Mouse (Mus musculus) hindbrain, embryonic 10.5 days (tissue): ENCODE measurements at regions not wholly inside any gene's neighbourhood (a gene's known extent, or its start where the extent isn't known, plus 50 kb on each side); places are given as distances from the start of the nearest gene placed in this dataset.

Source experiments
- DNase-seq: peaks from one replicate; pipeline ENCODE4 v3.0.0-alpha.2; 2017; ENCODE audit warnings: low spot score
- H3K27ac ChIP-seq: fragments of 300-500 bp; sonication (generic); 2 replicates; pipeline ENCODE4 v1.5.1; 2016; ENCODE audit warnings: mild to moderate bottlenecking, moderate library complexity
- H3K27me3 ChIP-seq: fragments of 300-500 bp; sonication (generic); 2 replicates; pipeline ENCODE4 v1.6.1; 2016; ENCODE audit warnings: mild to moderate bottlenecking; ENCODE audit not compliant: poor library complexity, insufficient read depth, severe bottlenecking
- H3K36me3 ChIP-seq: fragments of 300-500 bp; sonication (generic); 2 replicates; pipeline ENCODE4 v1.6.1; 2016; ENCODE audit warnings: mild to moderate bottlenecking, moderate library complexity
- H3K4me1 ChIP-seq: fragments of 300-500 bp; sonication (generic); replicated peaks from 2 replicates; pipeline ENCODE4 v1.6.1; 2016; ENCODE audit warnings: mild to moderate bottlenecking
- H3K4me3 ChIP-seq: fragments of 300-500 bp; sonication (generic); 2 replicates; pipeline ENCODE4 v1.5.1; 2016; ENCODE audit warnings: mild to moderate bottlenecking, moderate library complexity
- H3K9me3 ChIP-seq: fragments of 300-500 bp; sonication (generic); 2 replicates; pipeline ENCODE4 v1.6.1; 2016; ENCODE audit warnings: mild to moderate bottlenecking, moderate library complexity
- WGBS: fragments of 180-500 bp; shearing (Covaris S2); methylation state at CpG from one replicate; pipeline ENCODE4 v1.1.7; 2016; 5-methylcytosine and 5-hydroxymethylcytosine counted together

DNA sequence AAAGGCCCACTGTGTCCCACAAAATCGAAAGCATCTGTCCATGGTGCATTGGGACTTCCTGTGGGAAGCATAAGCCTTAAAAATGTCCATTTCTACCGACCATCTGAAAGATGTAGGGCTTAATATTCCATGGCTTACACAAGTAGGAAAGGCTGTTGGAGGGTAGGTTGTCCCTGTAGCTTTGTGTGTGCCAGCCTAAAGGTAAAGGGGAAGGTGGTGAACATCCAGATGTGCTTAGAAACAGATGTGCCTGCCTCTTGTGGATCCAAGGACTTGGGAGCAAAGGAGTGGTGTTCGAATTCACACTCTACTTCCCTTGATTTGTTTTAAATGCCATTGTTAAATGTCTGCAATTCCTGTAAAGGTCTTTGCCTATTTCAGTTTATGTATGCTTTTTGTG is 265.9 kb upstream of the Lyplal1 start:
- H3K36me3 ChIP-seq = no peaks in the 10 kb centered on the region
- H3K27me3 ChIP-seq = no peaks in the 10 kb centered on the region
- WGBS = 88% methylated on average over 3 of the region's 3 CpGs
- no peaks in the 10 kb centered on the region for H3K4me1 ChIP-seq
- H3K4me3 ChIP-seq = no peak overlapping the region
- no peaks in the 10 kb centered on the region for H3K9me3 ChIP-seq
- no peak for DNase-seq
- no peak overlapping the region for H3K27ac ChIP-seq

DNA sequence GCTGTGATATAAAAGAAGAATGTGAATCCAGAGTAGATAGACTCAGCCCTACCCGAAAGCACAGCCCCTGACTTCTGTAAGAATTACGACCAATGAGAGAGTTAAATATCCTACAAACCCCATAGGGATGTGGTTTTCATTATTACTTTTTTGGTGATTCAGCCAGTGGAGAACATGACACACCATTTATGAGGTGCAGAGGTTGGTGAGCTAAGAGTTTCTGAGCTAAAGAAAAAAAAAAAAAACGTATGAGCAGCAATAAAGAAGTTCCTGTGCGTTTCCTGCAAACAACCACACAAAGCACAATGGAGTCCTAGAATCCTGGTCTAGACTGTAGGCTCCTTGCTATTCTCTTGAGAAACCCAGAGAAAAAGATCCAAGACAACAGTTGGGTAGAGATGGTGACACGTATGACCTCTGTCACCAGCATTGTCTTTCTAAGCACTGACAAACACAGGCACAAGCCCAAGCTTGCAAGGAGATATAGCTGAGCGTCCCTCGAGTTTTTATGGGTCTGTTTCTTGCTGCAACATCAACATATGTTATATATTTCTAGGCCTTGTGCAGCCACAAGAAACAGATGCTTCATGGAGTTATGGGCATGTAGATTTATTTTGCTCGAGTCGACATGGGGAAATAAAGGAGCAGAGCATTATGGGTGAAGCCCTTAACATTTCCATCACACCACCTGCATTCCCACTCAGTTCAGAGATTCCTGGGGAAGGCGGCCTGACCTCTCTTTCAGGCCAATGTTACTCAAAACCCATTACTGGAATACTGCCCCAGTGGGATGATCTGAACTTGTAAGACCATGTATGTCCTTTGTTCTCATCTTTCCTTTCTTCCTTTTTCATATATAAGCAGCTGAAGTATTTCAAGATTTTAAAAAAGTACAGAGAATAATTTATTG is 263.1 kb upstream of the Lyplal1 start:
- Histone ChIP-seq H3K36me3 (no peaks in the 10 kb centered on the region), H3K27ac (no peak overlapping the region), H3K4me3 (no peak overlapping the region), H3K9me3 (no peaks in the 10 kb centered on the region), H3K27me3 (no peaks in the 10 kb centered on the region), H3K4me1 (no peaks in the 10 kb centered on the region)
- DNase-seq = no peak
- 83% methylated on average over 10 of the region's 10 CpGs for WGBS

- no peaks in the 10 kb centered on the region for H3K36me3 ChIP-seq
- no peaks in the 10 kb centered on the region for H3K27me3 ChIP-seq
- no peaks in the 10 kb centered on the region for H3K4me1 ChIP-seq
- H3K9me3 ChIP-seq = no peaks in the 10 kb centered on the region
- no peak overlapping the region for H3K27ac ChIP-seq
- 90% methylated on average over 9 of the region's 9 CpGs for WGBS
- H3K4me3 ChIP-seq = no peak overlapping the region
- no peak for DNase-seq
These were observed 260.0 kb upstream of the Lyplal1 start for GRCm38 (mm10) chr1:186376906-186377623.

GRCm38 (mm10) chr1:186374009-186374649 is 257.0 kb upstream of the Lyplal1 start:
- Histone ChIP-seq H3K36me3 (no peaks in the 10 kb centered on the region), H3K4me3 (no peak overlapping the region), H3K27me3 (no peaks in the 10 kb centered on the region), H3K27ac (no peak overlapping the region), H3K4me1 (no peaks in the 10 kb centered on the region), H3K9me3 (no peaks in the 10 kb centered on the region)
- no peak for DNase-seq
- WGBS = 81% methylated on average over 9 of the region's 9 CpGs

DNA sequence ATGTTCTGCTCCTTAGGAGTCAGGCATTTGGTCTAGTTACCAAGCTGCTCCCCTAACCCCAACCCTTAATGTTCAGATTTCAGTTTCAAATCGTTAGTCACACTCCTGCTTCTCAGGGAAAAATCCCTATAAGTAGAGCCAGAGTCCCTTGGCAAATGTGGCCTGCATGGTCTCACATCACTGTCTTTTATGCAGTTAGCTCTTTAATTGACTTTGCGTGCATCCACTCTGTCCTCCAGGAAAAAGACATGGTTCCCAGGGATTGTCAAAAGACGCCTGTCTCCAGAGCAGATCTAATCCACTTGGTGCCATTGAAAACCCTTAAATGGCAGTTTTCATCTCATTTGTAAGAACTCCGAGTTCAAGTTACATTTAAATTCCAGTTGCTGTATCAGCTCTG is 256.3 kb upstream of the Lyplal1 start:
- WGBS = 64% methylated on average over 4 of the region's 4 CpGs
- DNase-seq = no peak
- Histone ChIP-seq H3K36me3 (no peaks in the 10 kb centered on the region), H3K4me3 (no peak overlapping the region), H3K27me3 (no peaks in the 10 kb centered on the region), H3K9me3 (no peaks in the 10 kb centered on the region), H3K4me1 (no peaks in the 10 kb centered on the region), H3K27ac (peak overlapping the region; percentile 2; the same call in 1 of the 2 replicates)

GRCm38 (mm10) chr1:186372770-186373353 is 255.8 kb upstream of the Lyplal1 start:
- Histone ChIP-seq H3K27ac (no peak overlapping the region), H3K4me1 (no peaks in the 10 kb centered on the region), H3K27me3 (no peaks in the 10 kb centered on the region), H3K36me3 (no peaks in the 10 kb centered on the region), H3K9me3 (no peaks in the 10 kb centered on the region), H3K4me3 (no peak overlapping the region)
- no peak for DNase-seq
- WGBS = 93% methylated on average over 2 of the region's 2 CpGs

GRCm38 (mm10) chr1:186363356-186363755 is 246.2 kb upstream of the Lyplal1 start:
- H3K27ac ChIP-seq = no peak overlapping the region
- WGBS = 84% methylated on average over 4 of the region's 4 CpGs
- H3K27me3 ChIP-seq = no peaks in the 10 kb centered on the region
- DNase-seq = no peak
- no peak overlapping the region for H3K4me3 ChIP-seq
- H3K36me3 ChIP-seq = no peaks in the 10 kb centered on the region
- no peaks in the 10 kb centered on the region for H3K4me1 ChIP-seq
- no peaks in the 10 kb centered on the region for H3K9me3 ChIP-seq

GRCm38 (mm10) chr1:186358011-186358670 is 241.0 kb upstream of the Lyplal1 start:
- 64% methylated on average over 15 of the region's 15 CpGs for WGBS
- no peaks in the 10 kb centered on the region for H3K27me3 ChIP-seq
- peak; percentile 30 for DNase-seq
- no peak overlapping the region for H3K27ac ChIP-seq
- no peaks in the 10 kb centered on the region for H3K36me3 ChIP-seq
- no peaks in the 10 kb centered on the region for H3K9me3 ChIP-seq
- no peak overlapping the region for H3K4me3 ChIP-seq
- H3K4me1 ChIP-seq = no peaks in the 10 kb centered on the region

- Histone ChIP-seq H3K27me3 (no peaks in the 10 kb centered on the region), H3K4me1 (no peaks in the 10 kb centered on the region), H3K36me3 (no peaks in the 10 kb centered on the region), H3K27ac (no peak overlapping the region), H3K9me3 (no peaks in the 10 kb centered on the region), H3K4me3 (no peak overlapping the region)
- DNase-seq = no peak
- WGBS = 74% methylated on average over 6 of the region's 6 CpGs
These were observed 237.6 kb upstream of the Lyplal1 start for GRCm38 (mm10) chr1:186354742-186355141.

- DNase-seq = no peak
- Histone ChIP-seq H3K27me3 (no peaks in the 10 kb centered on the region), H3K9me3 (no peaks in the 10 kb centered on the region), H3K4me3 (no peak overlapping the region), H3K4me1 (no peaks in the 10 kb centered on the region), H3K36me3 (no peaks in the 10 kb centered on the region), H3K27ac (no peak overlapping the region)
These were observed 237.0 kb upstream of the Lyplal1 start for GRCm38 (mm10) chr1:186354072-186354471.

- no peaks in the 10 kb centered on the region for H3K27me3 ChIP-seq
- no peaks in the 10 kb centered on the region for H3K9me3 ChIP-seq
- no peaks in the 10 kb centered on the region for H3K36me3 ChIP-seq
- H3K4me1 ChIP-seq = no peaks in the 10 kb centered on the region
- WGBS = 88% methylated on average over 4 of the region's 4 CpGs
- DNase-seq = no peak
- no peak overlapping the region for H3K27ac ChIP-seq
- no peak overlapping the region for H3K4me3 ChIP-seq
These were observed 233.3 kb upstream of the Lyplal1 start for GRCm38 (mm10) chr1:186350381-186350780.

- no peak overlapping the region for H3K4me3 ChIP-seq
- WGBS = 87% methylated on average over 2 of the region's 2 CpGs
- no peak overlapping the region for H3K27ac ChIP-seq
- H3K9me3 ChIP-seq = no peaks in the 10 kb centered on the region
- DNase-seq = no peak
- no peaks in the 10 kb centered on the region for H3K27me3 ChIP-seq
- no peaks in the 10 kb centered on the region for H3K36me3 ChIP-seq
- H3K4me1 ChIP-seq = no peaks in the 10 kb centered on the region
These were observed 232.9 kb upstream of the Lyplal1 start for GRCm38 (mm10) chr1:186349966-186350365.
